8 mouse cellular contexts compared by ENCODE assay signal in the genomic region with DNA sequence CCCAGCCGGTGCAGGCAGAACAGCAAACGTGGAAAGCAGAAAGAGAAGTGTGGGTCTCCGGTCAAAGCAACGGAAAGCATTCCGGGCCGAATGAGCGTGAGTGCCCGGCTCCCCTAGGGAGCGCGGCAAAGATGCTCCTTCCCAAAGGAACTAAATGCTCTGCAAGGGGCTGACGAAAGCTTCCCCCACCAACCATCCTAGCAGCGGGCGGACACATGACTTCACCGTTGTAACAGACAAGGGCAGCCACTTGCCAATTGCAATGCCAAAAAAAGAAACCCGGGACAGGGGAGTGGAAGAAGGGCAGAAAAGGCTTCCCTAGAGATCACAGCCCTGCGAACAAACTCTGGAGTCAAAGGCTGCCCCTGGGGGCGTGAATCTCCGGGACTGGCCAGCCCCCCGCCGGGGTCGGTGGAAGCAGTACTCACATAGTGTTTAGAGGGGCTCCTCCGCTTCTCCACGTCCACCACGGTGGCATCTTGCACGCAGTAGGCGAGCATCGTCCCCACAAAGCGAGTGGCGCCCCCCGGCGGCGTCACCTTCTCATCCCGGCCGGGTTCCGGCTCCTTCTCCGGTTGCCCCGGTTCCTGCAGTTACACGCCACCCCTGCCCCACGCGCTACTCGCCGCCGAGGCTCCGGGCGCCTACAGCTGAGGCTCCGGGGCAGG. TPM values are rescaled to one million over a fixed set of nuclear protein-coding genes. Genes with fewer than 3 reads are reported as not detected.
A peak's percentile ranks its signal among the peaks of the same experiment; 100 is the strongest.
DNase-seq lines count a peak whose midpoint lies in the region; ATAC-seq and TF ChIP-seq lines count a peak whose summit lies in the region.

No protein-coding gene starts in this region.

- H3K9ac ChIP-seq in ES-E14 (ENCODE audit: insufficient read depth, low read depth, low read length, poor library complexity, severe bottlenecking), result peak overlapping the region; percentile 77
- H3K9ac ChIP-seq in forebrain, embryonic 16.5 days (replicated peaks; ENCODE audit: low read depth, low read length), result peak overlapping the region; percentile 91
- peak overlapping the region; percentile 82 for H3K9ac ChIP-seq in lung, embryonic 16.5 days (ENCODE audit: low read length)

- no peak for DNase-seq in ES-E14 (ENCODE audit: low read depth, low spot score)
- DNase-seq in c-Kit-negative CD71-positive TER-119-positive erythroid progenitor cells, embryonic 14.5 days (ENCODE audit: low read depth, low spot score), result peak; percentile 49
- DNase-seq in heart, postnatal 25 days (ENCODE audit: low spot score), result peak; percentile 72
- peak; percentile 47 to 62 for DNase-seq in layer of hippocampus, adult 18-20 months (ENCODE audit: low spot score in 2 of 2)
- peak; percentile 77 for DNase-seq in ovary, postnatal 10 days (ENCODE audit: low spot score)
- DNase-seq in thymus, postnatal 36 days, result peak; percentile 90 to 91

- no peaks in the 10 kb centered on the region for H3K9me3 ChIP-seq in ES-E14 (ENCODE audit: control insufficient read depth, insufficient read depth, low read depth, low read length)
- no peaks in the 10 kb centered on the region for H3K9me3 ChIP-seq in forebrain, embryonic 16.5 days (ENCODE audit: control insufficient read depth, low read length)
- 0 out of 2 replicates have a peak, but pooled peaks cover 3% of the 10 kb centered on the region for H3K9me3 ChIP-seq in lung, embryonic 16.5 days (ENCODE audit: control insufficient read depth, low read length)

- H3K4me1 ChIP-seq in ES-E14 (ENCODE audit: control insufficient read depth in 2 of 2, insufficient read depth in 2 of 2, low read length in 2 of 2, poor library complexity in 1 of 2), result peaks cover 0 to 15% of the 10 kb centered on the region in 2 experiments; a peak in 1 of 4 replicates
- H3K4me1 ChIP-seq in forebrain, embryonic 16.5 days (replicated peaks; ENCODE audit: control insufficient read depth, insufficient read depth, low read length), result peaks cover 23% of the 10 kb centered on the region
- H3K4me1 ChIP-seq in lung, embryonic 16.5 days (replicated peaks; ENCODE audit: control insufficient read depth, insufficient read depth, low read length), result peaks cover 36% of the 10 kb centered on the region

- H3K4me2 ChIP-seq in forebrain, embryonic 16.5 days (ENCODE audit: low read length), result peak overlapping the region; percentile 94
- peak overlapping the region; percentile 96 for H3K4me2 ChIP-seq in lung, embryonic 16.5 days (ENCODE audit: low read depth, low read length)

- H3K27ac ChIP-seq in ES-E14 (ENCODE audit: insufficient read depth, low read depth, low read length, poor library complexity, severe bottlenecking), result no peak overlapping the region
- peak overlapping the region; percentile 66 for H3K27ac ChIP-seq in forebrain, embryonic 16.5 days (ENCODE audit: low read length)
- peak overlapping the region; percentile 84 for H3K27ac ChIP-seq in lung, embryonic 16.5 days (ENCODE audit: low read length)

- under 1% methylated on average over 46 of the region's 46 CpGs for WGBS in forebrain, embryonic 16.5 days
- under 1% methylated on average over 34 of the region's 46 CpGs for WGBS in lung, embryonic 16.5 days

- no peaks in the 10 kb centered on the region for H3K27me3 ChIP-seq in forebrain, embryonic 16.5 days (replicated peaks; ENCODE audit: control insufficient read depth, insufficient read depth, low read length)
- no peaks in the 10 kb centered on the region for H3K27me3 ChIP-seq in lung, embryonic 16.5 days (ENCODE audit: control insufficient read depth, insufficient read depth, low read depth, low read length)

- no peaks in the 10 kb centered on the region for H3K36me3 ChIP-seq in ES-E14 (ENCODE audit: control insufficient read depth, insufficient read depth, low read length, poor library complexity, severe bottlenecking)
- H3K36me3 ChIP-seq in forebrain, embryonic 16.5 days (ENCODE audit: control insufficient read depth, insufficient read depth), result no peaks in the 10 kb centered on the region
- H3K36me3 ChIP-seq in lung, embryonic 16.5 days (ENCODE audit: control insufficient read depth, insufficient read depth, low read length), result no peaks in the 10 kb centered on the region

- ATAC-seq in forebrain, embryonic 16.5 days, result peak; percentile 64
- ATAC-seq in lung, embryonic 16.5 days (ENCODE audit: low read depth), result peak; percentile 66

- H3K4me3 ChIP-seq in ES-E14 (ENCODE audit: insufficient read depth in 1 of 2, low read depth in 1 of 2, low read length in 2 of 2, poor library complexity in 1 of 2, severe bottlenecking in 1 of 2), result peak overlapping the region; percentile 85 to 95
- peak overlapping the region; percentile 82 for H3K4me3 ChIP-seq in forebrain, embryonic 16.5 days (replicated peaks; ENCODE audit: low read length)
- H3K4me3 ChIP-seq in lung, embryonic 16.5 days (ENCODE audit: low read length), result peak overlapping the region; percentile 67

- in situ Hi-C loops in ES-E14 (cut with MboI; ENCODE audit: low sequenced_read_pairs in 2 of 2, unreplicated experiment in 2 of 2), result no loop called here

- intact Hi-C loops in heart, postnatal 25 days (cut with DNase I), result loop anchor here (2.0 to 5.0 kb wide), 5 partner anchors 15 to 107 kb away; no protein-coding TSS in a partner anchor

TF ChIP-seq in ES-E14, 5 proteins besides CTCF, POLR2A, EP300 and RAD21:
- no peak for TF ChIP-seq MAFK (IDR thresholded peaks at IDR 0.05; ENCODE audit: insufficient read depth, low read depth, low read length)
- TF ChIP-seq HCFC1 (IDR thresholded peaks at IDR 0.05; ENCODE audit: borderline replicate concordance, insufficient read depth, low read length), result no peak
- no peak for TF ChIP-seq CHD2 (IDR thresholded peaks at IDR 0.05; ENCODE audit: low read depth, low read length)
- no peak for TF ChIP-seq ZC3H11A (IDR thresholded peaks at IDR 0.05; ENCODE audit: borderline replicate concordance, low read depth, low read length)
- TF ChIP-seq ZNF384 (IDR thresholded peaks at IDR 0.05; ENCODE audit: low read depth, low read length), result no peak

RNA-seq across cellular contexts. Expression of a gene that starts 0.4 kb away (rescaled TPM):
- total RNA-seq in ES-E14 (2012; rRNA removed), result 12.3 and 13.0 TPM in 2 replicates
- 2.1 and 2.2 TPM in 2 replicates for polyA plus RNA-seq in forebrain, embryonic 16.5 days (2015; fragmentation: Nextera tagmentation; extraction: Ambion mirVana)
- total RNA-seq in heart, postnatal 25 days (2021), result 10 to 100 TPM; 63.5 to 63.6 TPM
- 10 to 100 TPM; 33.4 to 35.4 TPM for total RNA-seq in layer of hippocampus, adult 18-20 months (2021)
- polyA plus RNA-seq in lung, embryonic 16.5 days (2015; fragmentation: Nextera tagmentation; extraction: Ambion mirVana), result 6.1 and 6.6 TPM in 2 replicates
